Mouse (Mus musculus) small intestine, adult 2 months (tissue): ENCODE measurements at regions not wholly inside any gene's neighbourhood (a gene's known extent, or its start where the extent isn't known, plus 50 kb on each side); places are given as distances from the start of the nearest gene placed in this dataset.

Experiments used
- CTCF ChIP-seq: fragments of 200-500 bp; IDR thresholded peaks from 2 replicates; pipeline ENCODE4 v1.5.1; 2012; ENCODE audit warnings: low read depth, mild to moderate bottlenecking, control low read depth, inconsistent platforms, low read length, moderate library complexity, mixed read lengths; ENCODE audit not compliant: insufficient replicate concordance, insufficient read length; ENCODE audit errors: extremely low read depth
- POLR2A ChIP-seq: fragments of 200-500 bp; IDR thresholded peaks from 2 replicates; pipeline ENCODE4 v1.6.1; 2012; ENCODE audit warnings: low read depth, mild to moderate bottlenecking, control low read depth, inconsistent platforms, low read length, moderate library complexity

DNA sequence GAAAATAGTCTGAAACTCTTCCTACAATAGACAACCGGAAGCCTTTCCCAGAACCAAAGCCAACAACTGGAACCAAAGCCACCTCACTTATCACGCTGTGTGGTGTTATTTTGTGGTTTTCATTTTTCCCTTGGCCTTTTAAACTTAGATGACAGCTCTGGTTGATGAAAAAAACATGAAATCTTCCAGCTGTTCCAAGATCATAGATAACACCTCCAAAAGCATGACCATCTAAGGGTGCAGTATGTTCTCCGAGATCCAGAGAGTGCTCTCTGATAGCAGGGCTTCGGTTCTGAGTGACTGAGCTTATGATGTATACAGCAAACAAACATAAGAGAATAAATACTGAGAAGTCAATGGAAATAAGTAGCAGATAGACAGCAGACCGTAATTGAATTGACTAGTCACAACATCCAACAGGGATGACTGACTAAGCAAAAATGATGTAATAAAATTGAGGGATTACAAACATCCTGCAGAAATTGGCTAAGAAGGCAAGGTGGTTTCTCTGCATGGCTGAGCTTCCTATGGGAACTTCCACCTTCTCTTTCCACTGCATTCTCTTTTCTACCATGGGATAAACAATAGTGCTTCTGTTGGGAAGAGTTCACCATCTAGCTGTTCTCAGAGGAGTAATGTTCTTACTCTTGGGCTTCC, 74.8 kb upstream of the Akirin2 start:
- no peak for TF ChIP-seq CTCF
- TF ChIP-seq POLR2A = no peak
